Mouse (Mus musculus) embryonic facial prominence, embryonic 13.5 days (tissue): Measurements from ENCODE around the gene Zfp628. TPM values are rescaled to one million over a fixed set of nuclear protein-coding genes. Genes with fewer than 3 reads are reported as not detected.

ENCODE experiments used
- ATAC-seq: fragments of 200-750 bp; cut with Nextera tagmentation; 2 replicates; pipeline ENCODE4 v1.8.0; 2017; ENCODE audit warnings: low read depth; ENCODE audit not compliant: insufficient number of reproducible peaks, insufficient read depth, low FRiP score, low TSS enrichment
- H3K27ac ChIP-seq: fragments of 300-500 bp; sonication (generic); 2 replicates; pipeline ENCODE4 v1.5.1; 2015; ENCODE audit warnings: moderate library complexity, mild to moderate bottlenecking, inconsistent platforms
- H3K27me3 ChIP-seq: fragments of 300-500 bp; sonication (generic); 2 replicates; pipeline ENCODE4 v1.6.1; 2015; ENCODE audit warnings: mild to moderate bottlenecking, inconsistent platforms
- H3K36me3 ChIP-seq: fragments of 300-500 bp; sonication (generic); 2 replicates; pipeline ENCODE4 v1.6.1; 2015; ENCODE audit warnings: mild to moderate bottlenecking, inconsistent platforms
- H3K4me1 ChIP-seq: fragments of 300-500 bp; sonication (generic); 2 replicates; pipeline ENCODE4 v1.6.1; 2015; ENCODE audit warnings: inconsistent platforms
- H3K4me2 ChIP-seq: fragments of 300-500 bp; sonication (generic); 2 replicates; pipeline ENCODE4 v1.6.1; 2015; ENCODE audit warnings: moderate library complexity, mild to moderate bottlenecking, inconsistent platforms
- H3K4me3 ChIP-seq: fragments of 300-500 bp; sonication (generic); 2 replicates; pipeline ENCODE4 v1.5.1; 2015; ENCODE audit warnings: mild to moderate bottlenecking, inconsistent platforms
- H3K9ac ChIP-seq: fragments of 300-500 bp; sonication (generic); 2 replicates; pipeline ENCODE4 v1.6.1; 2015; ENCODE audit warnings: mild to moderate bottlenecking, inconsistent platforms
- H3K9me3 ChIP-seq: fragments of 300-500 bp; sonication (generic); 2 replicates; pipeline ENCODE4 v1.6.1; 2016; ENCODE audit warnings: inconsistent platforms
- WGBS: fragments of 180-500 bp; shearing (Covaris S2); methylation state at CpG from one replicate; pipeline ENCODE4 v1.1.7; 2015; ENCODE audit warnings: mixed read lengths; 5-methylcytosine and 5-hydroxymethylcytosine counted together
- polyA plus RNA-seq: library from polyadenylated mRNA; unstranded; fragments of >200 nt; fragmentation: Nextera tagmentation; extraction: Ambion mirVana; gene quantifications from 2 replicates; pipeline ENCODE4 v1.2.1, GENCODE M21; 2015

Gene Zfp628
- polyA plus RNA-seq, 1 experiment from 2014 or later, result 4.8 TPM

DNA sequence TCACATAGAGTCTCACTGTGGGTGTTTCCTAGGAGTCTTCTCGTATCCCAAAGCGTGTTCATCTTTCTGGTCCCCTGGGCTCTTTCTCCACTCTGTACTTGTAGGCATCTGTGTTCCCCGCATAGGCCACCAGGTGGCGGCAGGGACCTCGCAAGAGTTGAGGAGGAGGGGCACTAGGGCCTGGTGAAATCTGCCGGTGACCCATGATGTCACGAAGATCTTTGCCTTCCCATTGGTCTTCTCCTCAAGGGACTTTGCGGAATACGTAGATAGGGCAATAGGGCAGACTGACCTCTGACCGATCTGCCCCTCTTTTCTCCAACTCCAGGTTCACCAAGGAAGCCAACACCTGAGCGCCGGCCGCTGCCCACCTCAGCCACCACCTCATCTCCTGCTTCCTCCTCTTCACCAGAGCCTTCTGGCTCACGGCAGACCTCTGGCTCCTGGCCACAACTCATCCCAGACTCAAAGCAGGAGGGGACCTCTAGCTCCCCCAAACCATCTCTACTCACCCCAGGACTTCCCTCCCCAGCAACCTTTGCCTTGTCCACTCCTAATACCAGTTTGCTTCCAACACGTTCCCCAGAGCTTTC, 28.3 kb downstream of the Zfp628 start:
- Histone ChIP-seq H3K27ac (no peak overlapping the region), H3K36me3 (no peaks in the 10 kb centered on the region), H3K9me3 (no peaks in the 10 kb centered on the region), H3K27me3 (no peaks in the 10 kb centered on the region), H3K4me3 (peak overlapping the region; percentile 30), H3K4me1 (no peaks in the 10 kb centered on the region), H3K4me2 (peak overlapping the region; percentile 53), H3K9ac (no peak overlapping the region)
- 18% methylated on average over 15 of the region's 15 CpGs for WGBS
- ATAC-seq, result peak; percentile 59; the same call in 1 of the 2 replicates

DNA sequence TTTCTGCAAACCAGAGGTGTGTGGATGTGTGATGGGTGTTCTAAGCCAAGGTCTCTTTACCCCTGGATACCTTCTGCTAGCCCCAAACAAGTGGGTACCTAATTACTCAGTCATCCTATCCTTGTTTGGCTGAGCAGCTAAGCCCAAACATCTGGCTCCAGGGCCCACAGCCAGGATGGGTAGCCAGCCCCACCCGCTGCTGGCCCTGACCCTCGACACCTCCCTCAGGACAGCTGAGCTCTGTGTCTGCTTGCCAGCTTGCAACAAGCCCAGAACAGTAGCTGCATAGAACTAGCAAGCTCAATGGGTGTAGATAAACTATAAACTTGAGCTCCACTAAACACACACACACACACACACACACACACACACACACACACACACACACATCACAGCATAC, 32.8 kb downstream of the Zfp628 start:
- no peak overlapping the region for H3K27ac ChIP-seq
- no peaks in the 10 kb centered on the region for H3K4me1 ChIP-seq
- WGBS, result 33% methylated on average over 2 of the region's 2 CpGs
- no peak overlapping the region for H3K9ac ChIP-seq
- ATAC-seq, result no peak
- H3K36me3 ChIP-seq, result no peaks in the 10 kb centered on the region
- no peaks in the 10 kb centered on the region for H3K9me3 ChIP-seq
- H3K27me3 ChIP-seq, result no peaks in the 10 kb centered on the region
- no peak overlapping the region for H3K4me2 ChIP-seq
- no peak overlapping the region for H3K4me3 ChIP-seq

DNA sequence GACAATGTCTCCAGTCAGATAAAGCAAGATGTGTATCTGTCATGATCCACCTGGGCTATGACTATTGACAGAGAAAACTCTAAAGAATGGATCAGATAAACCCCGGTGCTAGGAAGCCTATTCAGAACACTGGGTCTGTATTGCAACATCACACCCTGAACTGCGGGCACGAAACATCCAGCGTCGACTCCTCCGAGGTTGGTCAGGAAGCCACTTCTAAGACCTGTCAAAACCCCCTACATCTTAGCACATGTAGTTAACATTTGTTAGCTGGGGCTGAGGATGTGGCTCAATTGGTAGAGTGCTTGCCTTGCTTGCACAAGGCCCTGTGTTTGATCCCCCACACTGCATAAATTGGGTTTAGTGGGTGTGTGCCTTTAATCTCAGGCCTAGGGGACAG, 33.4 kb downstream of the Zfp628 start:
- H3K27ac ChIP-seq, result no peak overlapping the region
- H3K4me3 ChIP-seq, result no peak overlapping the region
- H3K9ac ChIP-seq, result no peak overlapping the region
- no peaks in the 10 kb centered on the region for H3K27me3 ChIP-seq
- H3K4me2 ChIP-seq, result no peak overlapping the region
- ATAC-seq, result no peak
- H3K36me3 ChIP-seq, result no peaks in the 10 kb centered on the region
- WGBS, result 77% methylated on average over 6 of the region's 6 CpGs
- H3K4me1 ChIP-seq, result no peaks in the 10 kb centered on the region
- no peaks in the 10 kb centered on the region for H3K9me3 ChIP-seq

DNA sequence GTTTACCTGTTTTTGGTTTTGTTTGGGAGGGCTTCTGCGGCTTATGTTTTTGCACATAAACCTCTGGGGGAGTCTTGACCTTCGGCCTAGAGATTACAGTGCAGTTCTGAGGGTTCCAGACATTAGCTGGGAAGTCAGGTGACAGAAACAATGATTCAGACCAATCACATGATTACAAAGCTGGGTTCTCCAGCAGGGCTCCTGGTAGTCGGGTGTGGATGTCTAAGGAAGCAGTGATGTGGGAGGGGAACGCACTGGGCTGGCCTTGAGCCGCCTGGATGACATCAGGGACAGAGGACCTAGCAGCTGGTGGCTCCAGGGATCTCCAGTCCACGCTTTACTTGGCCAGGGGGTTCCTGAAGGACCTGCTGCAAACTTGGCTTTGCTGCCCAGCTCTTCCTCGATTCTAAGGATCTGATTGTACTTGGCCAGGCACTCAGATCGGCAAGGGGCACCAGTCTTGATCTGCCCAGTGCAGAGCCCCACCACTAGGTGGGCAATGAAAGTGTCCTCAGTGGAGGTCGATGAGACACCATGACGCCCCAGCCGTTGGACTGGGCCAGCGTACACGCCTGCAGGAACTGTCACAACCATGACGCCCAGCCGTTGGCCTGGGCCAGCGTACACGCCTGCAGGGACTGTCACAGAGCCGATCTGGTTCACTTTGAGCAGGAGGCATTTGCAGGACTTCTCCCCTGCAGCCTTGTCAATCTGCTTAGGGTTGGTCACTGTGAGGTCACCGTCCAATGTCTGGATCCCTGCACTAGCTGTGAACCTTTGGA, 35.7 kb downstream of the Zfp628 start:
- H3K4me2 ChIP-seq, result no peak overlapping the region
- no peak overlapping the region for H3K27ac ChIP-seq
- no peaks in the 10 kb centered on the region for H3K36me3 ChIP-seq
- no peak for ATAC-seq
- H3K4me1 ChIP-seq, result no peaks in the 10 kb centered on the region
- H3K9me3 ChIP-seq, result no peaks in the 10 kb centered on the region
- 77% methylated on average over 19 of the region's 19 CpGs for WGBS
- no peak overlapping the region for H3K4me3 ChIP-seq
- H3K27me3 ChIP-seq, result peaks cover 6% of the 10 kb centered on the region; the same call in 1 of the 2 replicates
- H3K9ac ChIP-seq, result no peak overlapping the region

DNA sequence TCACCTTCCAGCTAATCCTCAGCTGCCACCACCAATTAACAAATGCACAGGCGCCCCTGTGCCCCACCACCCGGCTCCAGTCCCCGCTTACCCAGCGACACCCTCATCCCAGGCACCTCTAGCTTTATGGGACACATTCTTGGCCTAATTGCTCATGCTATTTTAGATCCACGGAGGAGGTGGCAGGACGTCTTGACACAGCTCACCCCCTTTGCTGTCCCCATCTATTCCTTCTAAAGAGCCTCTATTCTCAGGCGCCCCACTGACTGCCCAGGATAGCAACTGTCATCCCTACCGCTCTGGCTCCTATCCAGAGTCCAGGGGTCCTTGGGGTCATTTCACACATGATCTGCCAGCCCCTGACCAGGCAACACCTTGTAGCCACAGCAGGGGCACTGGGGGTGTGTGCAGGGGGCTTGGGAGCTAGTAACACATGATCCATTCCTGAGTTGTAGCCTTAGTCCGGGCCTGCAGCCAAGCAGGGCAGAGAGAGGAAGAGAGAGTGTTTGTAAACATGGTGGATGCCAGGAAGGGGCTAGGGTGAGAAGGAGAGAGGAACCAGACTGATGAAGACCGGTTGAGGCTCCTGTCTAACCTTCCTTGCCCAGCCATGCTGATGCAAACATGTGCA, 38.9 kb downstream of the Zfp628 start:
- Histone ChIP-seq H3K27ac (no peak overlapping the region), H3K27me3 (peaks cover 6% of the 10 kb centered on the region; the same call in 1 of the 2 replicates), H3K9me3 (no peaks in the 10 kb centered on the region), H3K4me1 (no peaks in the 10 kb centered on the region), H3K9ac (no peak overlapping the region), H3K4me3 (no peak overlapping the region), H3K4me2 (no peak overlapping the region), H3K36me3 (no peaks in the 10 kb centered on the region)
- 32% methylated on average over 10 of the region's 10 CpGs for WGBS
- no peak for ATAC-seq

DNA sequence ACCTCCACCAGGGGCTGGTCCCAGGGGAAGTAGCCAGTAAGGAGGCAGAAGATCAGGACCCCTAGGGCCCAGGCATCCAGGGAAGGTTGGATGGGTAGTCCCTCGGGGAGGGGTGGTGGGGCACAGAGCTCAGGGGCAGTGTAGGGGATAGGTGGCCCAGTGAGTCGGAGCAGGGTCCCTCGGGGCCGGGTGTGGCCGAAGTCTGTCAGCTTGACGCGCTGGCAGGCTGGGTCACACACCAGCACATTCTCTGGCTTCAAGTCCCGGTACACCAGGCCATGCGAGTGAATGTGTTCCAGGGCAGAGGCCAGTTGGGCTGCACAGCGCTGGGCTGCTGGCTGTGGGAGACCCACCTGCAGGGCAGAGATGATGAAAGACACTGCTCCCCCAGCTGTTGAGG, 42.3 kb downstream of the Zfp628 start:
- no peak overlapping the region for H3K27ac ChIP-seq
- no peaks in the 10 kb centered on the region for H3K9me3 ChIP-seq
- no peak overlapping the region for H3K4me3 ChIP-seq
- peaks cover 6% of the 10 kb centered on the region; the same call in 1 of the 2 replicates for H3K27me3 ChIP-seq
- no peak; the same call in 1 of the 2 replicates for ATAC-seq
- H3K4me1 ChIP-seq, result no peaks in the 10 kb centered on the region
- WGBS, result 77% methylated on average over 10 of the region's 10 CpGs
- H3K4me2 ChIP-seq, result no peak overlapping the region
- no peaks in the 10 kb centered on the region for H3K36me3 ChIP-seq
- H3K9ac ChIP-seq, result 0 out of 2 replicates have a peak overlapping the region, but pooled peaks have one; percentile 36

DNA sequence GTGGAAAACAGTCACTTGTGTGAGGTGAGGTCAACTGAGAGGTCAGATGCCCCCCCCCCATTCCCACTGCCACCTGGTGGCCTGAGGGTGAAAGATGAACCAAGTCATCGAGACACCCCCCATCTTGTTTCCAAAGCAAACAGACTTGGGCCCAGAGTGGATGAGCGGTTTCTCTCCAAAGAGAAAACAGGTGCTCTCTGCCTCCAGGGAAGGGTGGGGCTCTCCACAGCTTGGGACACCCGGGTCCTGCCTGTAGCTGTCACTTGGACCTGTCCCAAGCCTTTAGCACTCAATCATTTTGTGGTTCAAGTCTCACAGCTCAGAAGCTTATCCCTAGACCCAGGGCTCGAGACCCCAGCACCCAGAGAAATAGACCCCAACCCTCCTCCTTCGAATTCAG, 48.5 kb downstream of the Zfp628 start:
- ATAC-seq, result no peak
- Histone ChIP-seq H3K9ac (no peak overlapping the region), H3K36me3 (no peaks in the 10 kb centered on the region), H3K9me3 (no peaks in the 10 kb centered on the region), H3K27ac (no peak overlapping the region), H3K4me2 (no peak overlapping the region), H3K4me1 (no peaks in the 10 kb centered on the region), H3K4me3 (no peak overlapping the region), H3K27me3 (no peaks in the 10 kb centered on the region; the same call in 1 of the 2 replicates)
- WGBS, result 57% methylated on average over 5 of the region's 5 CpGs

DNA sequence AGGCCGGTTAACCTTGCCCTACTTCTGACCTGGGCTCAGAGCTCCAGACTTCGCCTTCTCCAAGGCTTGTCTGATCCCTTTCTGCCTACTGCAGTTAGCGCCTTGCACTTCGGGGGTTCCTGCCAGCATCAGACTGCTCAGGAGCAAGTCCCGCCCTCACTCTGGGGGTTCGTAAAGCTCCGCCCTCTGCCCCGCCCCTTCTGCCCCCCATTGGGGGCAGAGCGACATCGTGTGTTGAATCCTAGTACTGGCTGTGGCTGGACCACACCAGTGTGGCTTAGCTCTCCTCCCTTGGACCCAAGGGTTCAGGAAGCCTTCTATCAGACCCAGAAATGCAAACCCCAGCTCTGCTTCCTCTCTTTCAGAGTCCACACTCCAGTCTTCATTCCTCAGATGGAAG, 49.3 kb downstream of the Zfp628 start, which contains the start of gene Sbk2:
Sbk2 (minus strand) TSS at position 135 of the 400 bp plus-strand sequence.
- Histone ChIP-seq H3K36me3 (no peaks in the 10 kb centered on the region), H3K27me3 (no peaks in the 10 kb centered on the region; the same call in 1 of the 2 replicates), H3K4me3 (0 out of 2 replicates have a peak within 1 kb of the TSS, but pooled peaks have one; percentile 12), H3K9ac (no peak within 1 kb of the TSS), H3K4me1 (no peaks in the 10 kb centered on the region), H3K27ac (no peak within 1 kb of the TSS), H3K4me2 (peak within 1 kb of the TSS; percentile 38), H3K9me3 (no peaks in the 10 kb centered on the region)
- ATAC-seq, result no peak; the same call in 1 of the 2 replicates
- WGBS, result 5% methylated on average over 10 of the region's 10 CpGs

DNA sequence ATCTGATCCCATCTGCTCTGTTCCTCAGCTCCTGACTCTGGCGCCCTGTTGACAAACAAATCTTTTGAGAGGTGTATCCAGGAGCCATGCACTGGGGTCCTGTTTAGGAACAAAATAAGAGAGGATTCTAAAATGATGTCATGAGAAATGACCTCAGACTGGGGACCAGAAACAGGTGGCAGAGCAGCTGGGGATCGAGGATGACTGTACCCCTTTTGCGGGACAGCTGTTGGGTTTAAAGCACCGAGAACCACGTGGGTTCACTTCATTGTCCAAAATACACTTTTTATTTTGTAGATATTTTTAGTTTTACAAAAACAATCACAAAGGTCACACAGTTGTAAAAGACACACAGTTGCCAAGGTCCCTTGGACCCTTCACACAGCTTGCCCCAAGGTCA, 50.0 kb downstream of the Zfp628 start:
- Histone ChIP-seq H3K4me2 (no peak overlapping the region), H3K9me3 (no peaks in the 10 kb centered on the region), H3K4me1 (no peaks in the 10 kb centered on the region), H3K36me3 (no peaks in the 10 kb centered on the region), H3K4me3 (no peak overlapping the region), H3K27me3 (no peaks in the 10 kb centered on the region; the same call in 1 of the 2 replicates), H3K9ac (no peak overlapping the region), H3K27ac (no peak overlapping the region)
- ATAC-seq, result no peak
- 84% methylated on average over 5 of the region's 5 CpGs for WGBS

DNA sequence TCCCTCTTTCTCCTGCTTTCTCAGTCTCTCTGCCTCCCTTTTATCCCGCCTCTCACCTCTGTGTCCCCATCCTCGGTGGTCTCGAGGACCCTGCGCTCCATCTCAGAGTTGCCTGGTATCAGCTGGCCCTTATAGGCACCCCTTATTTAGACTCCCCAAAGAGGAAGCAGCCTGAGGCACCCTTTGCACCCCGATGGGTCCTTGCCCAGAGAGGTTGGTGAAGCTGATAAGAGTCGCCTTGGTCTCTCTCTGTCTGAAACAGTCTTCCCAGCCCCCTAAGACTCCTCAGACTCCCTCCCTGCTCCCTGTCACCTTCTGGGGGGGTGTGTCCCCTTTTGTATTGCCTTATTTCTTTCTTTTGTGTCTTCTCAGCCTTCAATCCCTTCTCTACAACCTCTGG, 56.1 kb downstream of the Zfp628 start, which contains the start of gene Sbk3:
Sbk3 (minus strand) TSS at position 101 of the 400 bp plus-strand sequence.
- Histone ChIP-seq H3K36me3 (no peaks in the 10 kb centered on the region), H3K9ac (no peak within 1 kb of the TSS), H3K27me3 (no peaks in the 10 kb centered on the region; the same call in 1 of the 2 replicates), H3K4me3 (no peak within 1 kb of the TSS), H3K4me1 (no peaks in the 10 kb centered on the region), H3K27ac (no peak within 1 kb of the TSS), H3K9me3 (no peaks in the 10 kb centered on the region), H3K4me2 (no peak within 1 kb of the TSS)
- 43% methylated on average over 6 of the region's 6 CpGs for WGBS
- no peak for ATAC-seq
